Mouse (Mus musculus) naive thymus-derived CD4-positive, alpha-beta T cell, adult 2 months (primary cell): ENCODE results near the gene Vmn1r232.

ENCODE experiments used
- DNase-seq: peaks from one replicate; pipeline ENCODE4 v3.0.0-alpha.2; 2011; ENCODE audit warnings: low read depth

Vmn1r232 gene

GRCm38 (mm10) chr17:20919614-20920013, at the start of gene Vmn1r232:
Vmn1r232 (minus strand) TSS chr17:20919714.
- no peak for DNase-seq

- no peak for DNase-seq
Observed at GRCm38 (mm10) chr17:20966681-20967080, 47.2 kb upstream of the Vmn1r232 start.

- no peak for DNase-seq
Observed at GRCm38 (mm10) chr17:20965421-20965820, 45.9 kb upstream of the Vmn1r232 start.

- DNase-seq: no peak
Observed at GRCm38 (mm10) chr17:20960386-20960785, 40.9 kb upstream of the Vmn1r232 start.

GRCm38 (mm10) chr17:20946636-20947035, 27.1 kb upstream of the Vmn1r232 start:
- DNase-seq: peak; percentile 30

- no peak for DNase-seq
Observed at GRCm38 (mm10) chr17:20946026-20946565, 26.6 kb upstream of the Vmn1r232 start.

GRCm38 (mm10) chr17:20944985-20945891, 25.7 kb upstream of the Vmn1r232 start, which contains the start of gene Ppp2r1a:
Ppp2r1a (plus strand) TSS chr17:20945311.
- DNase-seq: peak; percentile 100

GRCm38 (mm10) chr17:20944226-20944625, 24.7 kb upstream of the Vmn1r232 start:
- peak; percentile 37 for DNase-seq

DNA sequence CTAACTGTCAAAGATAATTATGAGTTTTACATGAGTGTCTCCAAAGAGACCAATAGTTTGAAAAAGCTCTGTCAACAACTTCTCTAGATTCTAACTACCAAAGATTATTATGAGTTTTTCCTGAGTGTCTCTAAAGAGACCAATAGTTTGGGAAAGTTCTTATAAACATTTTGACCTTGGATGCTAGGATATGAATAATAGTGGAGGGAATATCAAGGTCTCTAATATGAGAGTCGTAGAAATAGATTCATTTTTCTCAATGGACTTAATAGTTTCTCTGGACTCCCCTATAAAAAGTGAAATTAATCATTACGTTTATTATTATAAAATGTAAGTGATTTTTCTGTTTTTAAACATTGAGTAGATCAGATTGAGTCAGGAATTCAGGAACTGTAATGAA, 14.5 kb downstream of the Vmn1r232 start, which contains the start of gene Vmn1r231:
Gene Vmn1r231, minus strand, starts transcription at position 101 of the 400 bp plus-strand sequence.
- no peak for DNase-seq
